ENCODE assay signal across 8 mouse cellular contexts in the genomic region with DNA sequence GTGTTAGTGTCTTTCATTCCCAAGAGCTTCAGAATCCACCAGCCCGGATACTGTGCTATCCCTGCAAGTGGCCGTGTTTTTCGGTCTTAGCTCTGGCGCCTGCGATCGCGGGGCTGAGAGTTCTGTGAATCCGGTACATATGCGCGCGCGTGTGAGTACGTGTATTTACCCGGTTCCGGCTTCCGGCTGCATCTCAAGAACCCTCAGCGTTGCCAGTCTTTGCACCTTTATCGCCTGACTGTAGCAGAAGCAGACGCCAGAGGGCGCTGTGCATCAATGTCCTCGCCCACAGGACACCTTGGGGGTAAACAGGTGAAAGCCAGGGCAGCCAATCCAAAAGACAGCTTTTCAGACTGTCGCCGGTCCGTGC. TPM values are rescaled to one million over a fixed set of nuclear protein-coding genes. Genes with fewer than 3 reads are reported as not detected.
DNase-seq lines count a peak whose midpoint lies in the region; ATAC-seq and TF ChIP-seq lines count a peak whose summit lies in the region.

No protein-coding gene starts in this region.

- H3K79me2 ChIP-seq in liver, adult 2 months (ENCODE audit: control insufficient read depth, insufficient read depth, low read length), result no peaks in the 10 kb centered on the region

- WGBS in heart, embryonic 11.5 days (ENCODE audit: insufficient replicate concordance), result under 1% methylated on average over 24 of the region's 24 CpGs
- WGBS in kidney, embryonic 15.5 days, result 1% methylated on average over 24 of the region's 24 CpGs
- 2% methylated on average over 24 of the region's 24 CpGs for WGBS in liver, adult 2 months

- peak; percentile 94 for TF ChIP-seq CTCF in liver, adult 2 months (IDR thresholded peaks at IDR 0.05; ENCODE audit: low read depth, low read length)

- peak; percentile 23 for DNase-seq in thymus, postnatal 0 days (ENCODE audit: low spot score)
- no peak for DNase-seq in thymus, adult 18-20 months
- DNase-seq in cerebellum, postnatal 4 days (ENCODE audit: low spot score in 2 of 2), result peak; percentile 76 to 86
- peak; percentile 64 for DNase-seq in liver, adult 2 months (ENCODE audit: extremely low read depth, low read depth, low spot score)
- DNase-seq in natural killer cell, adult 2 months (ENCODE audit: low spot score in 2 of 2), result peak; percentile 1 to 33
- DNase-seq in gastrocnemius, postnatal 36 days, result no peak

- peak; percentile 44 for ATAC-seq in heart, embryonic 11.5 days (replicated peaks; ENCODE audit: insufficient number of reproducible peaks, low FRiP score, low TSS enrichment)
- ATAC-seq in kidney, embryonic 15.5 days (replicated peaks; ENCODE audit: low FRiP score), result no peak

- no peaks in the 10 kb centered on the region for H3K9me3 ChIP-seq in heart, embryonic 11.5 days (replicated peaks; ENCODE audit: control insufficient read depth, low read length)
- H3K9me3 ChIP-seq in kidney, embryonic 15.5 days (replicated peaks), result no peaks in the 10 kb centered on the region

- no peak overlapping the region for H3K9ac ChIP-seq in heart, embryonic 11.5 days (ENCODE audit: low read depth, low read length)
- no peak overlapping the region for H3K9ac ChIP-seq in kidney, embryonic 15.5 days
- H3K9ac ChIP-seq in liver, adult 2 months (ENCODE audit: low read depth, low read length), result no peak overlapping the region

- H3K4me1 ChIP-seq in heart, embryonic 11.5 days (ENCODE audit: control insufficient read depth, insufficient read depth, low read length), result peaks cover 14% of the 10 kb centered on the region; the same call in 1 of the 2 replicates
- peaks cover 41% of the 10 kb centered on the region for H3K4me1 ChIP-seq in kidney, embryonic 15.5 days
- H3K4me1 ChIP-seq in liver, adult 2 months (ENCODE audit: control insufficient read depth, insufficient read depth, low read length), result peaks cover 9% of the 10 kb centered on the region; the same call in 1 of the 2 replicates

- no peak for TF ChIP-seq POLR2A in liver, adult 2 months (IDR thresholded peaks at IDR 0.05; ENCODE audit: extremely low read depth, insufficient read depth, low read length)

- H3K4me3 ChIP-seq in heart, embryonic 11.5 days (ENCODE audit: low read depth, low read length), result peak overlapping the region; percentile 30
- peak overlapping the region; percentile 35 for H3K4me3 ChIP-seq in kidney, embryonic 15.5 days (replicated peaks)
- H3K4me3 ChIP-seq in liver, adult 2 months (ENCODE audit: insufficient read depth, low read depth, low read length), result no peak overlapping the region

- H3K4me2 ChIP-seq in heart, embryonic 11.5 days, result peak overlapping the region; percentile 64
- H3K4me2 ChIP-seq in kidney, embryonic 15.5 days, result peak overlapping the region; percentile 58

- no peak overlapping the region for H3K27ac ChIP-seq in heart, embryonic 11.5 days (ENCODE audit: low read depth, low read length)
- H3K27ac ChIP-seq in kidney, embryonic 15.5 days, result no peak overlapping the region
- no peak overlapping the region for H3K27ac ChIP-seq in liver, adult 2 months (replicated peaks; ENCODE audit: insufficient read depth, low read depth, low read length)

- peaks cover 85% of the 10 kb centered on the region for H3K27me3 ChIP-seq in heart, embryonic 11.5 days (ENCODE audit: control insufficient read depth, insufficient read depth, low read length)
- H3K27me3 ChIP-seq in kidney, embryonic 15.5 days, result peaks cover 92% of the 10 kb centered on the region
- peaks cover 24% of the 10 kb centered on the region for H3K27me3 ChIP-seq in liver, adult 2 months (ENCODE audit: control insufficient read depth, insufficient read depth, low read length)

- intact Hi-C loops in gastrocnemius, postnatal 36 days (cut with DNase I), result no loop called here

- no peaks in the 10 kb centered on the region for H3K36me3 ChIP-seq in heart, embryonic 11.5 days (ENCODE audit: control insufficient read depth, insufficient read depth, low read length)
- no peaks in the 10 kb centered on the region for H3K36me3 ChIP-seq in kidney, embryonic 15.5 days
- H3K36me3 ChIP-seq in liver, adult 2 months (ENCODE audit: control insufficient read depth, insufficient read depth, low read length), result no peaks in the 10 kb centered on the region

RNA-seq across cellular contexts. Expression of a gene that starts 3.1 kb away (rescaled TPM):
- polyA plus RNA-seq in thymus, postnatal 0 days (2015; fragmentation: Nextera tagmentation; extraction: Ambion mirVana), result 0.18 and 0.25 TPM in 2 replicates
- 0.21 TPM in 1 of 2 replicates, not detected in the other for polyA plus RNA-seq in heart, embryonic 11.5 days (2014; fragmentation: Nextera tagmentation; extraction: Ambion mirVana)
- polyA plus RNA-seq in kidney, embryonic 15.5 days (2015; fragmentation: Nextera tagmentation; extraction: Ambion mirVana), result 0.38 and 0.39 TPM in 2 replicates
- 0.07 and 0.09 TPM in 2 replicates for total RNA-seq in liver, adult 2 months (2014; rRNA removed)
- 0.02 TPM in 1 of 2 replicates, not detected in the other for polyA plus RNA-seq in liver, adult 2 months (2012; rRNA removed)
- total RNA-seq in gastrocnemius, postnatal 36 days (2021), result not detected

Comparison
In these comparisons a context has a peak if more than half of its experiments do, and no peak if none do; other contexts are left out.
1. DNase-seq: peak in thymus, postnatal 0 days (single experiment), cerebellum, postnatal 4 days (2 of 2), liver, adult 2 months (single experiment) and natural killer cell, adult 2 months (2 of 2); none in thymus, adult 18-20 months (0 of 2) and gastrocnemius, postnatal 36 days (0 of 2).